Mouse (Mus musculus) adrenal gland, adult 2 months (tissue): ENCODE data around the gene Pgpep1. TPM values are rescaled to one million over a fixed set of nuclear protein-coding genes. Genes with fewer than 3 reads are reported as not detected.

Source experiments
- DNase-seq: peaks from one replicate; pipeline ENCODE4 v3.0.0; 2021
- polyA plus RNA-seq: library from polyadenylated mRNA; depleted of rRNA; stranded (reverse); fragments of >200 nt; gene quantifications from 2 replicates; pipeline ENCODE4 v1.2.3, GENCODE M21; 2012
- total RNA-seq, 2 experiments: library from RNA; stranded (reverse); gene quantifications; 2 replicates each; pipeline ENCODE4 v1.2.3; 2021

Gene Pgpep1
- total and polyA plus RNA-seq, 3 experiments = 115 to 127 (median 117) TPM

DNA sequence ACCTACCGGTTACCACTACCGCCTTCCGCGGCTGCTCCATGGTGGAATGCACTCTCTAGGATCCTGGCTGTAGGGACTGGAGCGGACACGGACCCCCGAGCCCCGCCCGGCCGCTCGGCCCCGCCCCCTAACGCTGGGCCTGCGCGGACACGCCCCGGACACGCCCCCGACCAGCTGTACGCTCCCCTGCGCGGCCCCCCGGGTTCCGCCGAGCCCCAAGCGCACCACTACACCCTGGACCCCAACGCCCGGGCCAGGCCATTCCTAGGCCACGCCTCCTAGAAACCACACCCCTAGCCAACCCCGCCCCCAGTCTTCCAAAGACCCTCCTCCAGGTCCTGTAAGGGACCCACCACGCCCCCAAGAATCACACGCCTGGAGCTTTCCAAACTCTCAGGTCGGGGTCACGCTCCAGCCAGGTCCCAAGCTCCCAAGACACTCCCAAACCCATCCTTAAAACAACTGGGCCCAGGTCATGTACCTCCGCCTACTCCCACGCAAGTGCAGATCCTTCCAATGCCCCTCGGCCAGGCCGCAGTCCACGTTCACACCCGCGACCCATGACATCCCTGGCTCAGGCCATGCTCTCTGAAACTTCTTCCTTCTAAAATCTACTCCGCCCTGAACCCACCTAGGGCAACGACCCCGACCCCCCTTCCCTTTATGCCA lies 450 bp downstream of the Pgpep1 start:
- DNase-seq = peak; percentile 96

GRCm38 (mm10) chr8:70658897-70659603 lies 1.1 kb downstream of the Pgpep1 start:
- DNase-seq = no peak

DNA sequence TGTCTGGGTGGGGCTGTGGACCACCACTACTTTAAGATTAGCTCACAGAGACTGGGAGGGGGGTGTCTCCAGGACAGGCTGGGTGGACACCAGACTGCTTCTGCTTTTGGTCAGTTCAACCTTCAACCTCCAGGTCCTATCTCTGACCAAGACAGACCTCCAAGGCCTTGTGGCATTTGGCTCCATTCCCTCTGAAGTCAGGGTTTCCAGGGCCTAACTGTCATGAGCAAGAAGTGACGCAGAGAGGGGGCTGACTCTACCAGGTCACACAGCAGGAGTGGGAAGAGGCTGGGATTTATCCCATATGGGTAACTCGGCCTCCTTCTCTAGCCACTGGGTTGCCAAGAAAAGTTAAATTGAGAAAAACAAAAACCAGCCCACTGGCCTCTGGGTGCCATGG lies 2.4 kb downstream of the Pgpep1 start:
- DNase-seq = peak; percentile 89

GRCm38 (mm10) chr8:70657214-70657613 lies 3.0 kb downstream of the Pgpep1 start:
- no peak for DNase-seq

DNA sequence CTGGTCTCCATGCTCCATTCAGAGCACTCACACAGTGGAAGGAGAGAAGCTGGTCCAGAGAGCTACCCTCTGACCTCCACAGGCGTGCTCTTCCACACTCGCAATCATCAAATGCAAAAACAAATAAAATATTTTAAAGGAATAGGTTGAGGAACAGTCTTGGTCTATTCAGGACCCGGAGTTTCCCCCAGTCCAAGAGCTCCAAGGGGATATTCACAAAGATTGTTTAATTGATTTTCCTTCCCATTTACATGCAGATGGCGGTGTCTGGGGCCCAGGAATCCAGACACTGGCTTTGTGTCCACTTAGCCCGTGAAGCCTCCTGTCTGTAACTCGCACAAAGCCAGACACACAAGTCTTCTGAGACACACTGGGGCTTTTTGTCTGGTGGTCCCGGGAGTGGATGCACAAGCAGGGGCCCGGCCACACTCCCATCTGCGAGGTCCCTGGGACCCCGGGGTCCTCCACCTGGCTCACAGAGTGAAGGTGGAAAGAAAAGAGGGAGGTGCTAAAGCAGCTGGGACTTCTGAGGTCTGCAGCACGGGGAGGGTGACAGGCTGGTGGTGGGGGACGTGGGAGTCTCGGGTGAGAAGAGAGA lies 3.9 kb downstream of the Pgpep1 start:
- DNase-seq = no peak

DNA sequence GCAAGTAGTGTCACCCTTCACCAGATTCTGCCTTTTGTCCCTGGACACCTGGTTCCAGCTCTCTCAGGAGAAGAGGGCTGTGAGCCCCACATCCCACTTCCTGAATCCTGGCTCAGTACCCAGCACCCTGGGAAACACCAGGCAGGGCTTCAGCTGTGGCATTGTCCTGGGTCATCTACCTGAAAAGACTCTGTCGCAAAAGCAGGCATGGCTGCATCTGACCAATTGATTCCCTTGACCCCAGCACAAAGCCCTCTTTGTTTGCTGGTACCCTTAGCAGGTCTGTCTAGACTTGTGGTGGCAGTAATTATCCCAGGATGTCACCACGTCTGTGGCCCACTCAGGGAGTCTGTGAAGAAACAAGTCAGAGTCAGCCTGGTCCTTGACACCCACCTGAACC lies 4.7 kb downstream of the Pgpep1 start:
- no peak for DNase-seq

- no peak for DNase-seq
These were observed 6.1 kb downstream of the Pgpep1 start for GRCm38 (mm10) chr8:70654121-70654520.

DNA sequence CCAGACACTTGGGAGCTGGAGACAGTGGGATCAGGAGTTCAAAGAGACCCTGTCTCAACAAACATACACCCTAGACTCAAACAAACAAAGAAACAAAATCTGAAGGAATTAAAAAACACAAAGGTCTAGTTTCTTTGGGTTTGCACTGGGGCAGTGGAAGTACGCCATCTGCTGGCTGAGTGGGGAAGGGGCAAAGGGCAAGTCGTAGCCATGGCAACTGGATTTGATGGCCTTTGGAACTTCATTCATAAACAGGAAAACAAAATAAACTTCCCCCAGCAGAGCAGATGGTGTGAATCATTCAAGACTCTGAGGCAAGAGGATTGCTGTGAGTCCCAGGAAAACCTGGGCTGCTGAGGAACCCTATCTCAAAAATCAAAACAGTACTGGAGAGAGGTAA lies 7.0 kb downstream of the Pgpep1 start:
- peak; percentile 77 for DNase-seq

DNA sequence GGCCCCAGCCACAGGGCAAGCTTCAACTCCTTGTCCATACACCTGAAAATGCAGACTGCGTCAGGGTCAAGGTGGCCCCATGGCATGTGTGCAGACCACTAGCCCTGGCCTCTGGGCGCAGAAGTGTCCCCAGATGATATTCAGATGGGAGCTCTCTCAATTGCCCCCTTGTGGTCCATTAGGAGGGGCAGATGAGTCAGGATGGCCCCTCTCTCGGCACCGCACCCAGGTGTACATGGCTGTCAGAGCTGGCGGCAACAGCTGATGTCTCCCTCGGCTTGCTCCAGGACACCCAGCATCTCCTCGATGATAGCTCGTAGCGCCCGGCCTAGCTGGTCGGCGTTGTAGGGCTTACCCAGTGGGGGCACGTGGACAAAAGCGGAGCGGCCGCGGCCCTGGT lies 9.8 kb downstream of the Pgpep1 start:
- no peak for DNase-seq

- DNase-seq = peak; percentile 91
These were observed 10.9 kb downstream of the Pgpep1 start for GRCm38 (mm10) chr8:70649324-70649723.

DNA sequence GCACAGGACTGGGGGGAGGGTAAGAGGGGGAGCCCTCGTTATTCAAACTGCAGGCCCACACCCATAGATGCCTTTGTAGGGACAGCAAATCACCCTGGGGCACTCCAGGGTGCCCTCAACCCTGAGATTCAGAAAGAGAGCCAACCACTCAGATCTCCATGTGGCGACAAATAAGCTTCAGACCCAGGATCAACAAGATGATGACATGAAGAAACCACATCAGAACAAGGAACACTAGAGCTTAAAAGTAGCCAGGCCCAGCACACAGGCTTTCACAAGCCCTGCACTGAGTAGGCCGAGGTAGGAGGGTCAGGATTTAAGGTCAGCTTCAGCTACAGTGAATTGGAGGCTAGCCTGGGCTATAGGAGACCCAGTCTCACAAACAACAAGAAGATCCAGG lies 11.3 kb downstream of the Pgpep1 start:
- no peak for DNase-seq

GRCm38 (mm10) chr8:70648164-70648442 lies 12.1 kb downstream of the Pgpep1 start:
- DNase-seq = peak; percentile 48

- peak; percentile 64 for DNase-seq
These were observed 12.6 kb downstream of the Pgpep1 start for GRCm38 (mm10) chr8:70647343-70648163.

- DNase-seq = peak; percentile 84
These were observed 13.4 kb downstream of the Pgpep1 start for GRCm38 (mm10) chr8:70646775-70647174.

DNA sequence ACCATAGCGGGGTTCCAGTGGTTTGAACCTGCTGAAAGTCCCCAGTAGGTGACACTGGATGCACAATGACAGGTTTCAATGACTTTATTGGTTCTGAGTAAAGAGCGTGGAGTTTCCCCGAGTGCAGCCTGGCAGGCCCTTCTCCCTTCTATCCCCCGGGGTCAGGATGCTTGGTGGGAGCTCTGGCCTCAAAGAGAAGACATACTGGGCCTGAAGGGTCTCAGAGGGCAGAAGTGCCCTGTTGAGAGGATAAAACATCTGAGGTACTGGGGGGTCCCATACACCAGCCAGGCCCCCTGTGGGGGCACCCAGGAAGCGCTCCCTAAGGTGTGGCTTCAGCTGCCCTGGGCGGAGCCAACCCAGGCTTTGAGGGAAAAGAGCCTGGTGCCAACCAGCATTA lies 13.8 kb downstream of the Pgpep1 start:
- no peak for DNase-seq

- DNase-seq = peak; percentile 83
These were observed 14.5 kb downstream of the Pgpep1 start for GRCm38 (mm10) chr8:70645501-70646224.

- no peak for DNase-seq
These were observed 16.1 kb downstream of the Pgpep1 start for GRCm38 (mm10) chr8:70644065-70644464.

- DNase-seq = no peak
These were observed 17.2 kb downstream of the Pgpep1 start for GRCm38 (mm10) chr8:70643019-70643418.

DNA sequence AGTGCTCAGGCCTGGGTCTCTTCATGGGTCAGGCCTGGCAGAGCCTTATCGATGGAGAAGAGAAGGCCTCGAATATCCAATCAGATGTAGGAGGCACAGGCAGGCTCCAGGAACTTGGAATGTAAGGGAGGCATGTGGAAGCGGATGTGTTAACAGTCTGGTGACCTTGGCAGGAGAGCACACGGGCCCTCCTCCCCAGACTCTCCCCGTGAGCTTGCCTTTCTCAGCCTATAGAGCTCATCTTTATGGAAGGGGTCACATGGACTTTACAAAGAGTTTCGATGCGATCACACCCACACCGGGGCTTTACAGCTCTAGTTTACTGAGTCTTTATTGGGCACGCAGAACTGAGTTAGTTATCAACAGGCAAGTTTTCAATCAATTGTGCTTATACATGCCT lies 21.4 kb downstream of the Pgpep1 start:
- DNase-seq = no peak

DNA sequence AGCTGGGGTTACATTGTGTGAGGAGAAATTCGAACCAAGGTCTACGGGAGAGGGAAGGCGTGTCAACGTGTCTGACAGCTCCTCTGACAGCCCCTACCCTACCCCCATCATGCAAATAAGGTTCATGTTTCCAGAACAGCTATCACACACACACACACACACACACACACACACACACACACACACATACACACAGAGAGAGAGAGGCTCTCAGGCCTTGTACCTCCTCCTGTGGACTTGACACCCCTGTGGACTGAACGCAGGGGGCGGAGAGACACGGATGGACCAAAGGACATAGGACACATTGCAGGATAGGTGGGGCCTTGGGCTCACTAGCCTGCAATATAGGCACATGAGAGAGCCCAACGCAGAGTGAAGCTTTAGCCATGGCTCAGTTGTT lies 23.4 kb downstream of the Pgpep1 start:
- no peak for DNase-seq

GRCm38 (mm10) chr8:70635527-70635926 lies 24.7 kb downstream of the Pgpep1 start:
- DNase-seq = no peak

DNA sequence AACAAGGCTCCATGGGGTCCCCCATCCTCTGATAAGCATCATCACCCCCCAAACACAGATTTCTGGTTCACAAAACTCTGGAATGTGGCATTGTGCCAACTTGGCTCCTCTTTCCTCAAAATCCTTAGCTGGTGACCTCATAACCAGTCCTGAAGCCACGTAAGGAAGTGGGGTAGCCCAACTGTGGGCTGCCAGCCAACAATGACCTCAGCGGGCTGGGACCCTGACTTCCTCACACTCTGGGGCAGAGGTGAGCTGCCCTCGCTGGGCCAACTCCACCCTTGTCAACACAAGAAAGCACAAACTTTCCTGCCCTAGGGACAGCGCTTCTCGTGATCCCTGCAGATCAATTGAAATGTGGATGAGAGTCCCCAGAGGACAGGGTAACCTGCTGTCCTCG lies 26.1 kb downstream of the Pgpep1 start:
- peak; percentile 83 for DNase-seq
